Mouse (Mus musculus) liver, embryonic 13.5 days (tissue): ENCODE measurements around the gene Pdcd7. TPM values are rescaled to one million over a fixed set of nuclear protein-coding genes. Genes with fewer than 3 reads are reported as not detected.
A peak's percentile ranks its signal among the peaks of the same experiment; 100 is the strongest.

Experiments
- ATAC-seq: fragments of 200-750 bp; cut with Nextera tagmentation; 2 replicates; pipeline ENCODE4 v1.8.0; 2017; ENCODE audit warnings: low read depth, mild to moderate bottlenecking, moderate number of reproducible peaks, moderate library complexity
- DNase-seq: peaks from one replicate; pipeline ENCODE4 v3.0.0; 2022
- H3K27ac ChIP-seq: fragments of 300-500 bp; sonication (generic); 2 replicates; pipeline ENCODE4 v1.5.1; 2015; ENCODE audit warnings: moderate library complexity, mild to moderate bottlenecking, inconsistent platforms
- H3K27me3 ChIP-seq: fragments of 300-500 bp; sonication (generic); 2 replicates; pipeline ENCODE4 v1.6.1; 2015; ENCODE audit warnings: mild to moderate bottlenecking, inconsistent platforms
- H3K36me3 ChIP-seq: fragments of 300-500 bp; sonication (generic); 2 replicates; pipeline ENCODE4 v1.6.1; 2015; ENCODE audit warnings: mild to moderate bottlenecking, inconsistent platforms
- H3K4me1 ChIP-seq: fragments of 300-500 bp; sonication (generic); replicated peaks from 2 replicates; pipeline ENCODE4 v1.6.1; 2015; ENCODE audit warnings: inconsistent platforms
- H3K4me2 ChIP-seq: fragments of 300-500 bp; sonication (generic); 2 replicates; pipeline ENCODE4 v1.6.1; 2015; ENCODE audit warnings: inconsistent platforms, mild to moderate bottlenecking, moderate library complexity
- H3K4me3 ChIP-seq: fragments of 300-500 bp; sonication (generic); replicated peaks from 2 replicates; pipeline ENCODE4 v1.5.1; 2015; ENCODE audit warnings: mild to moderate bottlenecking, inconsistent platforms
- H3K9ac ChIP-seq: fragments of 300-500 bp; sonication (generic); 2 replicates; pipeline ENCODE4 v1.6.1; 2015; ENCODE audit warnings: mild to moderate bottlenecking, inconsistent platforms
- H3K9me3 ChIP-seq: fragments of 300-500 bp; sonication (generic); replicated peaks from 2 replicates; pipeline ENCODE4 v1.6.1; 2016; ENCODE audit warnings: inconsistent platforms
- WGBS: fragments of 180-500 bp; shearing (Covaris S2); methylation state at CpG from one replicate; pipeline ENCODE4 v1.1.7; 2015; ENCODE audit not compliant: insufficient replicate concordance; 5-methylcytosine and 5-hydroxymethylcytosine counted together
- polyA plus RNA-seq: library from polyadenylated mRNA; unstranded; fragments of >200 nt; fragmentation: Nextera tagmentation; extraction: Ambion mirVana; gene quantifications from 2 replicates; pipeline ENCODE4 v1.2.1, GENCODE M21; 2015

Gene Pdcd7
- polyA plus RNA-seq, 1 experiment from 2014 or later: 4.4 TPM

DNA sequence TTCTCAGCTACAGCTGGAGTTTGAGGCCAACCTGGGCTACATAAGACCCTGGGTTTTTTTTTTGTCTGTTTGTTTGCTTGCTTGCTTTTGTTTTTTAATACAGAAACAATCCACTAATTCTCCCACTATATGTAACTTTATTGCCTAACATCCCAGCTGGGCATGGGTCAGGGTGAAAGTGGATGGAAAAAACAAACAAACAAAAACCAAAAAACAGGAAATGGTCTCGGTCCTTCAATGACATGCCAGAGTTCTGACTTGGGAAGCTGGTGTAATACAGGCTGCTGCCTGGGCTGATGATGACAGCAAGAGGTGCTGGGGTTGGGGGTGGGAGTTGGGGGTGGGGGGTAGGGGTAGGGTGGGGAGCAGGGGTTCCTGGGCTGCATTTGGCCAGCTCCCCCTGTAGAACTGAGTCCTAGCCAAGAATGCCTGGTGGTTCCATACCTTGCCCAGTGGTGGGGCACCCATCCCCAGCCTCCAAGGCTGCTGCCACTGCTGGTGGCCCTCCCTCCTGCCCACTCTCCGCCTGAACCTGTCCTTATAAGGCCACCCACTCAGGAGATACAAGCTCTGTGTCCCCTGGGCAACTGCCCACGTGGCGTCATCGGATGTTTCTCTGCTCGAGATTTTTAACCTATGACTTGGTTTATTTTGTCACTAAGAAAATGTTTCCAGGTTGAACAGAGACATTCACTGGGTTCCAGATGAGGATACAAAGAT lies 36.3 kb downstream of the Pdcd7 start:
- no peak for DNase-seq
- Histone ChIP-seq H3K4me3 (no peak overlapping the region), H3K27ac (no peak overlapping the region), H3K27me3 (no peaks in the 10 kb centered on the region), H3K36me3 (no peaks in the 10 kb centered on the region), H3K4me1 (no peaks in the 10 kb centered on the region), H3K9ac (no peak overlapping the region), H3K4me2 (no peak overlapping the region), H3K9me3 (no peaks in the 10 kb centered on the region)
- ATAC-seq: no peak
- WGBS: 48% methylated on average over 6 of the region's 6 CpGs

DNA sequence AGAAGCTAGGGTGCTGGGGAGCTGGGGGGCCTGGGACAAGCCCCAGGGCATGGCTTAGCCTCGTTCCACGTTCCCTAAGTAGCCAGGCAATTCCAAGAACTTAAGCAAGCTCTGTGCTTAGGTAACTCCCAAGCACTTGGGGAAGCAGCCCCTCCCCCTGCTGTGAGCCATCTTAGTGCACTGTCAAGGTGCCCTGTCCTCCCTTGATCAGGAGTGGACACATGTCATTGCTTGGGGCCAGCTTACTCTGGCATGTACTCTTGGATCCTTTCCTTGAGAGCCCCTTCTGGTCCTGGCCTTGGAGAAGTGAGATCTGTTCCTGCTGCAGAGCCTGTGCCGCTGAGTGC lies 36.8 kb downstream of the Pdcd7 start:
- DNase-seq (no peak), ATAC-seq (no peak)
- no peaks in the 10 kb centered on the region for H3K4me1 ChIP-seq
- H3K27ac ChIP-seq: no peak overlapping the region
- H3K9ac ChIP-seq: no peak overlapping the region
- H3K9me3 ChIP-seq: no peaks in the 10 kb centered on the region
- 56% methylated on average over 3 of the region's 3 CpGs for WGBS
- no peaks in the 10 kb centered on the region for H3K36me3 ChIP-seq
- H3K4me3 ChIP-seq: no peak overlapping the region
- H3K27me3 ChIP-seq: 0 out of 2 replicates have a peak, but pooled peaks cover 3% of the 10 kb centered on the region
- H3K4me2 ChIP-seq: no peak overlapping the region

DNA sequence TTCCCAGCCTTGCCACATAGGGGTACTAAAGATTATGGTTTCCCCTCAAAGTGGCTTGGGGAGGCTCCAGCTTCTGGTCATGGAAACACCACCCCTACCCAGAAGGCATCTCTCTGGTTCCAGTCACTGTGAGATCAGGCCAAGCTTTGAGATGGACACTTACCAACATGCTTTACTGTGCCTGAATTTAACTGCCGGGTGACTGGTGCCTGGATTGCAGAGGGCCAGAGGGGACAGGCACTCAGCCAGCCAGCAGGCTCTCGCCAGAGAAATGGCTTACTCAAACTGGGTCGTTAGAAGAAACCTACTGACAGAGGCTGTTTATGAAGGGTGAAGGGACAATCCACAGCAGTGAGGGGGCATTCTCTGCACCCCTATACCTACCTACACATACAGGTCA lies 38.4 kb downstream of the Pdcd7 start:
- no peak for DNase-seq
- Histone ChIP-seq H3K27ac (no peak overlapping the region), H3K27me3 (peaks cover 13% of the 10 kb centered on the region), H3K4me2 (no peak overlapping the region), H3K9me3 (no peaks in the 10 kb centered on the region), H3K4me3 (no peak overlapping the region), H3K9ac (no peak overlapping the region), H3K36me3 (no peaks in the 10 kb centered on the region), H3K4me1 (no peaks in the 10 kb centered on the region)
- no peak for ATAC-seq
- WGBS: 30% methylated on average over 3 of the region's 3 CpGs

DNA sequence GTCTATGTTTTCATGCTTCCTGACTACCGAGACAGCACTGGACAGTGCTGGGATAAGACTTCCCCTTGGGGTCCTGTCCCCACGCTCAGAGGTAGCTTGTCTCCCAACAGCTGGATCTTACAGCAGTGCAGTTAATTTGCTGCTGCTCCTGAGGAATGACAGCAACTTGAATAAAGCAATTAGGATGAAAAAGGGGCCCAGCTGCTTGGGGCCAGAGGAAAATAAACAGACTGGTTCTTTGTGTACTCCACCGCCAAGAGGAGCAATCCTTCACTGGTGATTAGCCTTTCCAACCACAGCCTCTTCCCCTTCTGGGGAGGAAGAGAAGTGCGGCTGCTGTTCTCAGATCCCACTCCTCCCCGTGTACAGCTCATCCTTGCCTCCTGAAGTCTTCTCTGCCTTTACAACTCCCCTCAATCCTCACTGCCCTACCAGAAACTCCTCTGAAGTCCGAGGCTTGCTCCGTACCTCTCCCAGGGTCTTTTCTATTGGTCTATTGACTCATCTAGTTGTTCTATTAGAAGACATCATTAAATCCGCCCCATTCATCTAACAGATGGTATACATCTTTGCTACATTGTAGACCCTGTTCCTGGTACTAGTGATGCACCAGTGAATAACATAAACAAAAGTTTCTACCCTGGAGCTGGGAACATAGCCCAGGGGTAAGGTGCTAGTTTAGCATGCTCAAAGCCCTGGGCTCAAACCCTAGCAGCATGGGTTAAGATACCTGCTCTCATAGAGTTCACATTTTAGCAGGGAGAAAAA lies 40.7 kb downstream of the Pdcd7 start:
- H3K4me2 ChIP-seq: no peak overlapping the region
- H3K27me3 ChIP-seq: peaks cover 36% of the 10 kb centered on the region
- WGBS: 28% methylated on average over 8 of the region's 8 CpGs

DNA sequence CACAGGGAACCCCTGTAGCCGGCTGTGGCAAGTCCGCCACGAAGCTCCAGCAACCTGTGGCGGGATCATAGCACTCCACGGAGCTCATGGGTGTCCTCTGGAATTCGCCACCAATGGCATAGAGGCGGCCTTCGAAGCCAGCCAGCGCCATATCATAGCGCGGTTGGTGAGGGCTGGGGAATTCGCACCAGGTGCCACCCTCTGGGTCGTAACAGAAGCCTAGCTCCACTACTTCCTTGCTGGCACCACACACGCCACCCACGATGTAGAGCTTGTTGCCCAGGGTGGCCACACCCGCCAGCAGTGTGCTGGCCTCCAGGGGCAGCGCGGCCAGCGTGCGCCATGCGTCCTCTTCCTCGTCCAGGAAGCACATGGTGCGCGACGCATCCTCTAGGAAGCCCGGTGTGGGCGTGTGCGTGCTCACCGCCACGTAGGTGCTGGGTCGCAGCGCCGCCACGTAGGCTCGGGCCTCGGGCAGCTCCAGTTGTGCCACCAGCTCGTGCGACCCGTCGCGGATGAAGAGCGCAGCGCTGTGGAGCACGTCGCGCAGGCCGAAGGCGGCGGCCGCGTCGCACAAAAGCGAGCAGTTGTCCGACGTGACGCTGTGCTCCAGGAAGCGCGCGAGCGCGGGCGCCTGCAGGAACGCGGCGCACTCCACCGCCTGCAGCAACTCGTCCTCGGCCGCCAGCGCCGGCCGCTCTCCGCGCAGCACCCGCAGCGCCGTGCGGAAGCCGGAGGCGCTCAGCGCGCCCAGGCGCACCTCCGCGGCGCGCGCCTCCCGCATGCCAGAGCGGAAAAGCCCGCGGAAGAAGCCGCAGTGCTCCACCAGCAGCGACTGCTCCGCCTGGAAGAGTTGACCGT lies 45.1 kb downstream of the Pdcd7 start:
- Histone ChIP-seq H3K4me3 (peak overlapping the region; percentile 41), H3K4me1 (peaks cover 7% of the 10 kb centered on the region; the same call in 1 of the 2 replicates), H3K36me3 (no peaks in the 10 kb centered on the region), H3K4me2 (peak overlapping the region; percentile 54), H3K27ac (no peak overlapping the region), H3K9ac (no peak overlapping the region), H3K9me3 (no peaks in the 10 kb centered on the region), H3K27me3 (peaks cover 50% of the 10 kb centered on the region)
- 13% methylated on average over 96 of the region's 96 CpGs for WGBS
- DNase-seq (no peak), ATAC-seq (no peak)

More for the DNA sequence above, 40.7 kb downstream of the Pdcd7 start:
- DNase-seq: no peak
- no peak for ATAC-seq
- Histone ChIP-seq H3K36me3 (no peaks in the 10 kb centered on the region), H3K9me3 (no peaks in the 10 kb centered on the region), H3K4me3 (no peak overlapping the region), H3K4me1 (peaks cover 7% of the 10 kb centered on the region; the same call in 1 of the 2 replicates), H3K9ac (no peak overlapping the region), H3K27ac (no peak overlapping the region)

DNA sequence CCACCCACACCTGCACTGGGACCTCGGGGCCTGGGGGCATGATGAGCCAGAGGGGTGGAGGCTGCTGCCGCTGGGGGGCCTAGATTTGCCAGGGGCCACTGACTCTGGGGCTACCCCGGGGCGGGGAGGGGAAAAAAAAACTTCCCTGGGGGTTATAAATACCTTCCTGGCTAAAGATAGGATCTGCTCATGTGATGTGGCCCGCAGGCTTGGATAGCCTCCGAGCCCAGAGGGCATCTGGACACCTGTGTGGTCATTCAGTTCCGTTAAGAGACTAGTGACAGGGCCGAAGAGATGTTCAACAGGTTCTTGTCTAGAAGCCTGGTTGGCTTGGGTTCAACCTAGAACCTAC lies 45.7 kb downstream of the Pdcd7 start, which contains the start of gene Kbtbd13:
Kbtbd13 (minus strand) TSS at position 40 of the 352 bp plus-strand sequence.
- DNase-seq (no peak), ATAC-seq (no peak)
- Histone ChIP-seq H3K4me3 (peak within 1 kb of the TSS; percentile 41), H3K4me2 (peak within 1 kb of the TSS; percentile 54), H3K4me1 (peaks cover 7% of the 10 kb centered on the region; the same call in 1 of the 2 replicates), H3K27me3 (peaks cover 50% of the 10 kb centered on the region), H3K27ac (no peak within 1 kb of the TSS), H3K9ac (no peak within 1 kb of the TSS), H3K9me3 (no peaks in the 10 kb centered on the region), H3K36me3 (no peaks in the 10 kb centered on the region)
- WGBS: 34% methylated on average over 7 of the region's 8 CpGs

DNA sequence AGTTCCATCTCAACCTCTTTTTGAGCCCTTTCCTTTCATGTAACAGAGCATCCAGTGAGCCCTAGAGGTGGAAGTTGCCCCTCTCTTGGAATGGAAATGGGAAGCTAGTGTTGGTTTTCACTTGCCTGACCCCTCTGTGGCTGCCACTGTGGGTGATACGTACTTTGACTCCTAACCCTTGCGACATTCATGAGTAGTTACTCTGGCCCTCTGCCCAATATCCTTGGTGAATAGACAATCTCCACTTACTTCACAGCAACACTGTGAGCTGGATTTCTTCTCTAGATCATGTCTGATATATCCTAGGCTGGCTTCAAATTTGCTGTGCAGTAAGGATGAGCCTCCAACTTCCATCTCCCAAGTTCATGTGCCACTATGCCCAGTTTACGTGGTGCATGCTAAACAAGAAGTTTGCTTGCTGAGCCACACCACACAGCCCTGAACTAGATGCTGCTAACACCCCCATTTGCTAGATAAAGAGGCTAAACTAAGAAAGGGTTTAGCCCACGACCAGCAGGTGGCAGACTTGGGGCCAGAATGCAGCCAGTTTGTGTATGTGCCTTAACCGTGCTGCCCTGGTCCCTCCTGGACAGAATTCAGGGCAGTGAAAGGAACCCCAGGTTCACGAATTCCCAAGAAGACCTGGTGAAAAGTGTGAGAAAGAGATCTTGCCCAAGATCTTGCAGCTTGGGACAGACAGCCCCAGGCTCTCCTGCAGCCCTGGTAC lies 46.9 kb downstream of the Pdcd7 start:
- no peak overlapping the region for H3K27ac ChIP-seq
- ATAC-seq: no peak
- WGBS: 21% methylated on average over 6 of the region's 6 CpGs

DNA sequence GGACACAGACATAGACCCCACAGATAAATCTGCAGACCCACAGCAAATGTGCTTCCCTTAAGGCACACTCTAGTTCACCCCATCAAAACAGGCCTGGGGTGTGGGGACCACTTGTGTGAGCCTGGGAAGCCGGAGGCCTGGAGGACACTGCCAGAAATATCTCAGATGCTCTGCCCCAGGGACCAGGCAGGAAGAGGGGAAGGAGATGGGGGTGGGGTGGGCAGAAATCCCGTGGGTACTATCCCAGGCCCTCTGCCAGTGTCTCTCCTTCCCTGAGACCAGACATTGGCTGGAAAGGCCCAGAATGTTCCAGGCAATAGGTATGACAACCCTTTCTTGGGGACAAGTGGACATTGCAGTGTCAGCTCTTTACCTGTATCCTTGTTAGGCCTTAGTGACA lies 47.7 kb downstream of the Pdcd7 start:
- H3K36me3 ChIP-seq: no peaks in the 10 kb centered on the region
- H3K27me3 ChIP-seq: peaks cover 43% of the 10 kb centered on the region
- H3K9ac ChIP-seq: no peak overlapping the region
- no peaks in the 10 kb centered on the region for H3K9me3 ChIP-seq
- no peak overlapping the region for H3K4me2 ChIP-seq
- 36% methylated on average over 2 of the region's 2 CpGs for WGBS
- no peak overlapping the region for H3K4me3 ChIP-seq
- peaks cover 14% of the 10 kb centered on the region for H3K4me1 ChIP-seq
- DNase-seq (no peak), ATAC-seq (no peak)
- H3K27ac ChIP-seq: no peak overlapping the region

More for the DNA sequence above, 46.9 kb downstream of the Pdcd7 start:
- Histone ChIP-seq H3K9ac (no peak overlapping the region), H3K27me3 (peaks cover 47% of the 10 kb centered on the region), H3K9me3 (no peaks in the 10 kb centered on the region), H3K36me3 (no peaks in the 10 kb centered on the region), H3K4me3 (no peak overlapping the region), H3K4me1 (peaks cover 7% of the 10 kb centered on the region; the same call in 1 of the 2 replicates), H3K4me2 (no peak overlapping the region)
- DNase-seq: peak; percentile 34

DNA sequence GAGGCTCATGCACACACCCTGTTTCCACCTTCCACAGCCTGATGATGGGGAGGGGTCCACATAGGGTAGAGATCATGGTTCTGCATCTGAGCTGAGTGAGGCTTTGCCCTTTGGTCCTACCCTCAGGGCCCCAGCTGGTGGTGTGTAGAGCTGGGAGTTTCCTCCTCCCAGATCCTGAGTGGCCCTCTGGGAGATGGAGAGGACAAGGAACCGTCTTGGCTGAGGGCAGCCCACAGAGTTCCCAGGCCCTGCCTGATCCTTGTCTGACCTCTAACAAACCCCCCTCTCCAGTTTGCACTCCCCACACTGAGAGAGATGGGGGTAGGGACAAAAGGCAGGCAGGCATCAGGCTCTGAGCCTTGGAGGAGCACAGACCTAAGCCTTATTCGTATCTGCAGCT lies 48.5 kb downstream of the Pdcd7 start:
- 71% methylated on average over 2 of the region's 2 CpGs for WGBS
- DNase-seq (no peak), ATAC-seq (no peak)
- Histone ChIP-seq H3K36me3 (no peaks in the 10 kb centered on the region), H3K4me3 (no peak overlapping the region), H3K4me1 (peaks cover 18% of the 10 kb centered on the region), H3K4me2 (no peak overlapping the region), H3K9me3 (no peaks in the 10 kb centered on the region), H3K27me3 (peaks cover 36% of the 10 kb centered on the region), H3K9ac (no peak overlapping the region), H3K27ac (no peak overlapping the region)

DNA sequence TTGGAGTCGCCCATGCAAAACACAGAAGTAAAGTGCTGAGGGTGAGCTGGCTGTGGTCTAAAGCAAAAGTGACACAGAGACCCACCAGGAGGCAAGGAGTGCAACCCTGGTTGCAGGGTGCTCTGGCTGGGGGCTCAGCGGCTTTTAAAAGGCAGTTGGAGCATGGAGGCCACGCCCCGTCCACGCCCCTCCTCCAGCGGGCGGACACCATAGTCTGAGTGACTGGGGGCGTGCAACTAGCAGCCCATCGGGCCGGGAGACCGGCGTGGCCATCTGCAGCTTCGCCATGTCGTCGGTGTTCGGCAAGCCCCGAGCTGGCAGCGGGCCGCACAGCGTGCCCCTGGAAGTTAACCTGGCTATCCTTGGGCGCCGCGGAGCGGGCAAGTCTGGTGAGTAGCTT lies 52.4 kb downstream of the Pdcd7 start, which contains the start of gene Rasl12:
Rasl12 (plus strand) TSS at position 228 of the 400 bp plus-strand sequence.
- peaks cover 10% of the 10 kb centered on the region for H3K4me1 ChIP-seq
- peak; percentile 54 for DNase-seq
- H3K9ac ChIP-seq: peak within 1 kb of the TSS; percentile 5; the same call in 1 of the 2 replicates
- 0 out of 2 replicates have a peak, but pooled peaks have one; percentile 45 for ATAC-seq
- H3K9me3 ChIP-seq: no peaks in the 10 kb centered on the region
- 1% methylated on average over 24 of the region's 24 CpGs for WGBS
- no peaks in the 10 kb centered on the region for H3K36me3 ChIP-seq
- peak within 1 kb of the TSS; percentile 76 for H3K4me2 ChIP-seq
- H3K27ac ChIP-seq: no peak within 1 kb of the TSS
- H3K4me3 ChIP-seq: peak within 1 kb of the TSS; percentile 50
- no peaks in the 10 kb centered on the region; the same call in 1 of the 2 replicates for H3K27me3 ChIP-seq
